Mouse (Mus musculus) retina, postnatal 7 days (tissue): ENCODE data around the gene Ubtd2.

Experiments used
- DNase-seq: peaks from one replicate; pipeline ENCODE4 v3.0.0-alpha.2; 2012; ENCODE audit warnings: low read depth, low spot score

Ubtd2 gene

DNA sequence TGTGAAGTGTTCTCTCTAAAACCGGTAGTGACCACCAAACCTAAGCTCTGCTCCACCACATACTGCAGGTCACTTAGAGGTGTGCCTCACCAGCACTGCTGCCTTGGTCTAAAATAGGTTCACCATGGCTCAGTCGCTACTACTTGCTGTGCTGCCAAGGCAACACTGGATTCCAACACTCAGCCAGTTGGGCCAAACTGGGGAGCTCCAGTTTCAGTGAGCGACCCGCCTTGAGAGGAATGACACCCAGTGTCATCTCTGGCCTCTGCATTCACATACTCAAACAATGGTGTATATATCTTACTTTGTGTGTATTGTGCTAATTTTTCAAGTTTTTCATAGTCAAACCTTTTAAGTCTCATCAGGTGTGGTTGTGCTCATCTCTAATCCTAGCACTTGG, 63.6 kb downstream of the Ubtd2 start:
- DNase-seq = no peak

- no peak for DNase-seq
Observed at GRCm38 (mm10) chr11:32519354-32519753, 64.2 kb downstream of the Ubtd2 start.

DNA sequence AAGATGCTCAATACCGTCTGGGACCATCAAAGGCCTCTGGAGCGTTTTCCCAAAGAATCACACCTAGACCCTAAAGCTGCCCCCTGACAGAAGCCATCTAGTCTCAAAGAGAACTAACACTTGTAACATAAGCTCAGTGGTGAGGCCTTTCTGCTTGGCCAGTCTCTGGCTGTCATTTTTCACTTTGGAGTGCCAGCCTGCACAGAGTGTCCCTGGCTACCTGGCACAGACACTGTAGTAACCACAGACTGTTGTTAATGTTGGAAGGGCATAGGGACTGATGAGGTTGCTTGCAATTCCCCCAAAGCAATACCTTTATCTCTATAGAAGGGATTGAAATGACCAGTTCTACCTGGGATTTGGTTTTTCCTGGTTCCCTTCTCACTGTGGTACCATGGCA, 66.1 kb downstream of the Ubtd2 start:
- no peak for DNase-seq

GRCm38 (mm10) chr11:32524122-32524920, 69.2 kb downstream of the Ubtd2 start:
- DNase-seq = no peak

DNA sequence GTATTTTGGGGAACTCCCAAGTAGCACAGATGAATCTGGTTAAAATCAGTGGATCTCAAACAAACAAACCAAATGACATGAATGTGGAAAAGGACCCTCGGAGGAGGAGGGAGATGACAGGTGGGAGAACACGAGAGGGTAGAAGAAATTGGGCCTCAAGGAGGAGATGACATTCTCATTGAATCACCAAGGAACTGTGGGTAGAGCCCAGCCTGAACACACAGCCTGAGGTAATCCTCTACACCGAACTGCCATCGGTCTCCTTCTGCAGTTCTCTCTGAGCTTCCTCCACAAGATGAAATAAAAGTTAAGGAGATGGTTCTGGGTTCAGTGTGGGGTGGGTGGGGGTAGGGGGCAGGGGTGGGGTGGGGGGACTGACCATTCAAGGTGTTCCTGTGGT, 71.8 kb downstream of the Ubtd2 start:
- no peak for DNase-seq

- DNase-seq = no peak
Observed at GRCm38 (mm10) chr11:32530151-32530550, 75.0 kb downstream of the Ubtd2 start.

DNA sequence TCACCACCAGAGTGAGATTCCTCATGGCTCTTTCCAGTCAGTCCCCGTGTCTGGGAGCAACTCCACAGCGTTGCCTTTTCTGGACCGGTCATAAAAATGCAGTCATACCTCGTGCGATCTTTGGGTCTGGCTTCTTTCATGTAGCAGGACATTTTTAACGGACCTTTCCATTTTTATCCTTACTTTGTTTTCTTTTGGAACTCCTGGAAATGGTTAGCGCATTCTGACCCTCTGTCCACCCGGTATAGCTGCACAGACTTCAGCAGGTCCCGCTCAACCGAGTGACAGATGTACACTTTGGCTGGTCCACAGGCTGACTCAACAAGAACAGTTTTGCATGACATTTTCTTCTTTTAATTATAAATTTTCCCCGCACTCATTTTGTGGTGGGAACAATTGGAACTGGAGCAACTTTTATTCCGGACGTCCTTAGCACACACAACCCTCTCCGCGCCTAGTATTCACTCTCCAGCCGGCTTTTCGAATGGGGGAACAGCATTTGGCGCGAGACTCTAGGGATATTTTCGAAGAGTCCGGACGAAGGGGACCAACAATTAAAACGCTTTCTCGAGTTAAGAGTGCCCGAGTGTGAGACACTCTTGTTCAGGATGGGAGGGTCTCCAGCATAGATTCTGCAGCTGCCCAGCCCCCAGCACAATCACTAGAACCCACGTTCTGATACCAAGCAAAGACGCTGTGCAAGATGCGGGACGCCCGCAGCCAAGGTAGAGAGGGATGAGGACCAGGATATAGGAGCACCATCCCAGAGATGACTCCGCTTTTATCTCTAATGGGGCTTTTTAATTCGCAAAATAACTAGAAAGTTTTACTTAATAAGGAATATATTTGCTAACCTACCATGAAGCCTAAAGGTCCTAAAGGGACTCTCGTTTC, 76.9 kb downstream of the Ubtd2 start, which contains the start of gene Efcab9:
Gene Efcab9, minus strand, starts transcription at position 211 of the 894 bp plus-strand sequence.
- DNase-seq = no peak

DNA sequence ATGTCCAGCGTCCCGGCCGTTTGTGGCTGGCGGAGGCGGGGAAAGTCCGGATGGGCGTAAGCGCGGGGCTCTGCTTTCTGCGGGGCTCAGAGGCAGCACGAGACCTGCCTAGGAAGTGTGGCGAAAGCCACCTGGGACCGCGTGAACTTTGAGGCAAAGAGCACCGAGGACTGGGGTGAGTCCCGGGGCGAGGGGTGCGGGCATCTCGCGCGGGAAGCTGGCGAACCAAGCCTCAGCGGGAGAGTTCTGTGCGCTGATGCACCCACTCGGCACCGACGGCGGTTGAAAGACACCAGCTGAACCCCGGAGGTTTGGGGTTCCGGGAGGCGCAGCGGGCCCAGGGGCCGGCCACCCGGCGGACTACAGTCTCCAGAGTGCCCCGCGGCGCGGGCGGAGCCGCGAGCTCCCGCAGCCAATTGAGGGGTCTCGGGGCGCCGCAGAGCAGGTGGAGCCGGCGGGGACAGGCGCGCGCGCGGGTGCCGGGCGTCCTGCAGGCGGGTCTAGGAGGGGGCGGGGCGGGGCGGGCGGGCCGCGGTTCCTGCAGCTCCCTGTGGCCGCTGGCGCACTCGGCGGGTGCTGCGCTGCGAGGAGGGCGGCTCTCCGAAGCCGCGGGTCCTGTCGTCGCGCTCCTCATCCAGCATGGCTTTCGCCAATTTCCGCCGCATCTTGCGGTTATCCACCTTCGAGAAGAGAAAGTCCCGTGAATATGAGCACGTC, 77.8 kb downstream of the Ubtd2 start, which contains the start of gene Stk10:
Gene Stk10, plus strand, starts transcription at position 541 of the 717 bp plus-strand sequence.
- peak; percentile 56 for DNase-seq

DNA sequence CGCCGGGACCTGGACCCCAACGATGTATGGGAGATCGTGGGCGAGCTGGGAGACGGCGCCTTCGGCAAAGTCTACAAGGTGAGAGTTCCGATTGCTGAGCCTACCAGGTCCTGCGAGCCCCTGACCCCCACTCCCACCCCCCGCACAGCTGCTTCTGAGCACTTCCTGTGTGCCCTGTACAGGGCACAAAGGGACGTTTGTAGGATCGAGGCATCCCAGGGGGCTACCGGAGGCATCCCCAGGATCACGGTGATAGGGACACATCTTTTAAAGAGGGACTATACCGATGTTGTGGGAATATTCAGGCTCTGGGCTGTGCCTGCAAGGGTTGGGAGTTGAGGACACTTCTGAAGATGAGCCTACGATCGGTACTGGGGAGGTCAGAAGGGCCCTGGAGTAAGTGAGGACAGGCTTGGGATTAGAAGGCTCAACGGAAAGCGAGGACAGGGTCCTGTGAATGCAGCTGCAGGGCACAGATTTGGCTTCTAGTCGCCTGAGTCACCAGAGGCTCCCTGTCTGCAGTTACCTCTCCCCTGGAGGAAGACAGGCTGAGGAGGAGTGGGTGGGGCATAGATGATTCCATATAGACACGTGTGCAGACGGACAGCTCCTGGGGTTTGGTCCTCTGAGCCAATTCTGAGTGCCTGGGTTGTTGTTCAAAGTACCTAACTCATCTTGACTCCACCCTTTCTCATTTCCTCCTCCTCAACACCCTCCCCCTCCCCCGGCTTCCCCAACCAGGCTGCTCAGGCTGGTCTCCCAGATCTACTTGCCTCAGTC, 78.5 kb downstream of the Ubtd2 start:
- no peak for DNase-seq

- no peak for DNase-seq
Observed at GRCm38 (mm10) chr11:32534453-32535075, 79.4 kb downstream of the Ubtd2 start.

DNA sequence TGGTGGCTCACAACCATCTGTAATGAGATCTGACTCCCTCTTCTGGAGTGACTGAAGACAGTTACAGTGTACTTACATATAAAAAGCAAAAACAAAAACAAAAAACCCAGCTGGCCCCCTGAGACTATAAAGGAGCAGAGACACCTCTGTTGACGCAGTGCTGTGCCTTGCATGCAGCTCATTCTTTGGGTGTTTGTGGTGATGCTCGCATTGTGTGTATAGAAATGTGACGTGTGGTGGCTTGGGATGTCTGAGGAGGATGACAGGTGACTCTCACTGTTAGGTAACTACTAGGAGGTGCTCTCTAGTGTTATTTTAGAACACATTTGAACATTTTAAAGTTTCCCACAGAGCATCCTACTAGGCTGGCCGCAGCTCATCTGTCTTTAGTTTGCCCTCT, 80.5 kb downstream of the Ubtd2 start:
- no peak for DNase-seq

DNA sequence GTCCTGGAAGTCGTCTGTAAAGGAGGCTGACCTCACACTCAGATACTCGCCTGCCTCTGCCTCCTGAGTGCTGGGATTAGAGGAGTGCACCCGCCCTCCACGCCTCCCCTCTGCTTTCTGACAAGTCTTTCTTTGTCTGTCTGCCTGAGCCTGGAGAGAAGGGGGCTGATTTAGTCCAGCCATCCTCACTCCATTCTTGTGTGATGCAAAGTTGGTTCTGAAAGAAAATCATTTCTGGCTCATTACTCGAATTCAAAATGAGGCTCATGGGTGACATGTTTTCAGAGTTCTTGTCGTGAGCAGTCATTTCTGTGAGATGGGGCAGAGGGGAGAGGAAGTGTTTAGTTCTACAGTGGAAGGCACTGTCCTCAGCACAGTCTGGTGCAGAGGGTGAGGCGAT, 81.8 kb downstream of the Ubtd2 start:
- no peak for DNase-seq

GRCm38 (mm10) chr11:32538435-32538834, 83.3 kb downstream of the Ubtd2 start:
- DNase-seq = no peak

DNA sequence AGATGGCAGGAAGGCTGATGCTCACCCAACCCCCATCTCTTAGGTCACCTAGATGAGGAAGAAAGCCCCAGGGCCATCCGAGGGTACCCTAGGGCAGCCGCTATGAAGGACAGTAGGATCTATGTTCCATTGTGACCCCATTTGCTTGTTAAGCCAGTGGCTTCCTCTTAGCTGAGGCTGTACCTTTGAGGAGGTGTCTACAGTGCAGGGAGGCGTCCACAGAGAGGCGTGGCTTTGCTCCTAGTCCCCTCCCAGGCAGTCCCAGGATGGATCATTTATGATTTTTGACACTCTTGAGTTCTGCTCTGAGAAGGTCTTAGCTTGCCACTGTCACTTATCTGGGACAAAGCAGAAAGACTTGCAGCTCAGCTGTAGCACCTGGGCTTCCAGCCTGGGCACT, 83.7 kb downstream of the Ubtd2 start:
- DNase-seq = no peak

DNA sequence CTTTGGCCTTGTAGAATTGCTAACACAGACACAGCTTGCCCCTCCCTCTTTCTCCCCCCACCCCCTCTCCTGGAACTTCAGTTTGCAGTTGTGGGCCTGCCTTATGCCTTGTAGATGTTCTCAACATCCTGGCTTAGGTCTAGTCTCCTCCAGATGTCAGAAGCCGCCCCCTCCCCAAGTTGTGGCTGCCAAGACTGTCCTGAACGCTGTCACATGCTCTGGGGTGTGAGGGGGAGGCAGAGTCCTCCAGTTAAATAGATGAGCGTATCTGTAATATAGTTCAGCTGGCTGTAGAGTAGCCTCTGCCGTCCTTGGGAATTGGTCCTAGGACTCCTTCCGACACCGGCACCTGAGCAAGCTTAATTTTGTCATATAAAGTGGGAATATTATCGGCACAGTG, 84.5 kb downstream of the Ubtd2 start:
- no peak for DNase-seq

DNA sequence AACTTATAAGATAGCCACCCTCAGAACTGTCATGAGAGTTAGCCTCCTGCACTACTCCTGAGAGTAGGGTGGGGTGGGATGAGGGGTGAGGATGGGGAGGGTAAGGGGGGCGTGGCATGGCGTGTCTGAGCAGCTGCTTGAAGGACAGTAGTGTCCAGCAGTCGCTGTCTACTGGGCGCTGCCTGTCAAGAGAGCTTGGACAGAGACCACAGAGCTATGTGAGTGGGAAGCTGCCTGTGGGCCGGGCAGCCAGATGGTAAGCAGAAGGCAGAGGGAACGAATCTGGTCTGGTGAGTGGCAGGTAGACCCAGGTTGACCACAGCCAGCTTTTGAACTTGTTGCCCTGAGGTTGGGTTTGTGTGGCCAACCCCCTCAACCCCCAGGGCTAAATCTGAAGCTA, 85.3 kb downstream of the Ubtd2 start:
- no peak for DNase-seq

DNA sequence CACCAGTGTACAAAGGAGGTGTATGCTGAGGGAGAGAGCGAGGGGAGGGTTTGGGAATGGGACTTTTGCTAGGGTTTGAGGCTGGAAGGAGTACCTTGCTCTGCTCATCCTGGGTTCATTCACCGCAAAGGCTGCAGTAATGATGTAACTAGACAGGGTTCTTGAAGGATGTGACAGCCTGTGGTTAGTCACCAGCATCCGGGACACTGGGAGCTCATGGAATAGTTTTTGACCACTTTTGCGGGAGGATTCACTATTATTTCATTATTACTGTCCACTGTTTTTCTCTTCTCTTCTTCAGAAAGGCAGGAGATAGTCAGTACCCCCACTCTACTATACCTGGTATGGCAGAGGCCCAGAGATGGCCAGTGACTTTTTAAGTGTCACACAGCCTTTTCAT, 87.0 kb downstream of the Ubtd2 start:
- no peak for DNase-seq

DNA sequence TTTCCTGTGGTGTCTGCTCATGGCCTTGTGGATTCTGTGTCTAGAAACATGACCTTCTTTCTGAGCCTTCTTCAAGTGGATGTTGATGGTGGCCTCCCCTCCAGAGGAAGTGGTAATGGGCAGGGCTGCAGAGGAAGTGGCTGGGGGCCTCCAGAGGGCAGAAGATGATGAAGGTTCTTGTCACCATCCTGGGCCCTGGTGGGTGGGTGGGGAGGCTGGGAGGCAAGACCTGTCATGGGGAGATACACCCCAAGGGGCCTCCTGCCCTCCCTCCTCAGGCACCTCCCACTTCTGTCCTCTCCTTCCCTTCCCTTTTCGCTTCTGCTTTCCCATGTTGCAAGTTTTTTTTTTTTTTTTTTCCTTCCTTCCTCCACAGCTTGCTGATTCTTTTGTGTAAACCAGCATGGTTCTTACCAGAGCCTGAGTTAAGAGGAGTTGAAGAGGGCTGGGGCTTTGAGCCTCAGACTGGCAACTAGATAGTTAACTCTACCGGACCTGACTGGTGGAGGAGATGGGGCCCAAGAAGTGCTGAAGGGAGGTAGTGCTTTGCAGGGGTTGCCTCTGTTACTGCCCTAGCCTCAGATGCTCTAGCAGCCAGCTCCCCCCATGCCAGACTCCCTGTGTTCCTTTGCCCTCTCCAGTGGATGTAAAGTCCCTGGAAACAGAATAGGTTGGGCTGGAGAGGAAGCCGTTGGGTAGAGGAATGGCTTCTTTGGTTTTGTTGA, 87.7 kb downstream of the Ubtd2 start:
- DNase-seq = no peak

DNA sequence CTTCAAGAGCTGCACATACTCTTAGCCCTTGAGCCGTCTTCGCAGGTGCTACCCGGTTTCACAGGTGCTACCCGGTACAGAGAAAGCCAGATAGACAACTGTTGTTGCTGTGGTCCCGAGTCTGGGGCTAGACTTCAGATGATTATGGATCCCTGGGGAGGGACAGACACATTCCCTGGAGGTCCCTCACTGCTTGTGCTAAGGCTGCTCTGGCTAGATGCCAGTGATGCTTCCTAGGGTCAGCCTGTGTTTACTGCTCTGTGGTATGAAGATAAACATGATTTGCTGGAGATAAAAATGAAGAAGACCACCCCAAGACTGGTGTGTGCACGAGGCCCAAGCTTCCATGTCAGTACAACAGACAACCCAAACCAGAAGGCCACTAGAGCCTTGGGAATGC, 88.9 kb downstream of the Ubtd2 start:
- DNase-seq = no peak

DNA sequence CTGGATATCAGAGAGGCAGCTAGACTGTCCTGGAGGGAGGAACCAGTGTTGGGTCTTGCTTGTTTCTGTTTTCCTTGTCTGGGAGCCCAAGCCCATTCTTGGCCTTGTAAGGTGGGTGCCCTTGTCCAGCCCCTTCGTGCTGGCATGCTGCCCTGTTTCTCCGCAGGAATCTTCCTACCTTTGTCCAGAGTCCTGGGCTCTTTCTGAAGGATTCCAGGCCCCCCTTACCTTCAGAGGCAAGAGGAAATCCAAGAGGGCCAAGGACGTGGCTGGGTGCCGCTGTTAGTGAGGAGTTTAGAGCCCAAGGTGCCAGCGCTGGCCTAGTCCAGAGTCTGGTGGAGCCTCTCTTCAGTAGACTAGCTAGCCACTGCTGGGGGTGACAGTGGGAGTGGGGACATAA, 89.3 kb downstream of the Ubtd2 start:
- DNase-seq = no peak
